Mouse (Mus musculus) gastrocnemius, postnatal 14 days (tissue): Measurements from ENCODE around the gene Ern2. TPM values are rescaled to one million over a fixed set of nuclear protein-coding genes. Genes with fewer than 3 reads are reported as not detected.

Experiments used
- DNase-seq: peaks from one replicate; pipeline ENCODE4 v3.0.0; 2021; ENCODE audit warnings: mixed read lengths
- intact Hi-C: fragments of 180-260 bp; cut with DNase I; formaldehyde crosslinking; loops from one replicate; pipeline ENCODE4 v1.15.1; 2025; ENCODE audit warnings: low total_unique reads
- total RNA-seq, 2 experiments: library from RNA; stranded (reverse); gene quantifications; 2 replicates each; pipeline ENCODE4 v1.2.3; 2021

The Ern2 gene
- total RNA-seq, 2 experiments from 2014 or later = not detected

DNA sequence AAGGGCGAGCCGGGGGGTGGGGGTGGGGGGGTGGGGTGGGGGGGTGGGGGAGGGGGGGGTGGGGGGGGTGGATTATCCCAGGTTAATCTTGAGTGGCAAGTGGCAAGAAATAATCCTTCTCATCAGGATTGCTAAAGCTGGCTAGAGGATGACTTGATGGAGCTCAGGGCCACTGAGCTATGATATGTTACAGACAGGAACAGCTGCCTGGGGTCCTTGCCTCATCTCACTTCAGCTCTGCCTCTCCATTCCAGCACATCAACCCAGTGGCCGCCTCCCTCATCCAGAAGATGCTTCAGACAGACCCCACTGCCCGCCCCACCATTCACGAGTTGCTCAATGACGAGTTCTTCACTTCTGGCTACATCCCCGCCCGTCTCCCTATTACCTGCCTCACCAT, 22.2 kb downstream of the Ern2 start:
- DNase-seq = no peak
- intact Hi-C loops = no loop called here

DNA sequence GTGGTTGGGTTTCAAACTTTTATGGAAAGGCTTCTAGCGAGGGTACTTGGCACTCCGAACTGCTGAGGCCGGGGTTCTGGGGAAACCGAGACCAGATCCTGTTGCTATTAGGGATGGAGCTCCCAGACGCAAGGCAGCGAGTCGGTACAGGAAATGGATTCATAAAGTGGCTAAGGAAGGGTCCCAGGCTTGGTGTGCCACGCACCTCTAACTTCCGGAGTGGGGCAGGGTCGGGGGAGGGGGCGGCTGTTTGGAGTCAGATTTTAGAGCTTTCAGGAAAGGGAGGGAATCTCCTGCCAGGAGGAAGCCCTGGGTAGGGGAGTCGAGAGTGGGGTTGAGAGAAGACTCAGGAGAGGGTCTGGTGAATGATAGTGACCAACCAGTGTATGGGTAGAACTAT, 26.0 kb downstream of the Ern2 start:
- intact Hi-C loops = no loop called here
- no peak for DNase-seq

DNA sequence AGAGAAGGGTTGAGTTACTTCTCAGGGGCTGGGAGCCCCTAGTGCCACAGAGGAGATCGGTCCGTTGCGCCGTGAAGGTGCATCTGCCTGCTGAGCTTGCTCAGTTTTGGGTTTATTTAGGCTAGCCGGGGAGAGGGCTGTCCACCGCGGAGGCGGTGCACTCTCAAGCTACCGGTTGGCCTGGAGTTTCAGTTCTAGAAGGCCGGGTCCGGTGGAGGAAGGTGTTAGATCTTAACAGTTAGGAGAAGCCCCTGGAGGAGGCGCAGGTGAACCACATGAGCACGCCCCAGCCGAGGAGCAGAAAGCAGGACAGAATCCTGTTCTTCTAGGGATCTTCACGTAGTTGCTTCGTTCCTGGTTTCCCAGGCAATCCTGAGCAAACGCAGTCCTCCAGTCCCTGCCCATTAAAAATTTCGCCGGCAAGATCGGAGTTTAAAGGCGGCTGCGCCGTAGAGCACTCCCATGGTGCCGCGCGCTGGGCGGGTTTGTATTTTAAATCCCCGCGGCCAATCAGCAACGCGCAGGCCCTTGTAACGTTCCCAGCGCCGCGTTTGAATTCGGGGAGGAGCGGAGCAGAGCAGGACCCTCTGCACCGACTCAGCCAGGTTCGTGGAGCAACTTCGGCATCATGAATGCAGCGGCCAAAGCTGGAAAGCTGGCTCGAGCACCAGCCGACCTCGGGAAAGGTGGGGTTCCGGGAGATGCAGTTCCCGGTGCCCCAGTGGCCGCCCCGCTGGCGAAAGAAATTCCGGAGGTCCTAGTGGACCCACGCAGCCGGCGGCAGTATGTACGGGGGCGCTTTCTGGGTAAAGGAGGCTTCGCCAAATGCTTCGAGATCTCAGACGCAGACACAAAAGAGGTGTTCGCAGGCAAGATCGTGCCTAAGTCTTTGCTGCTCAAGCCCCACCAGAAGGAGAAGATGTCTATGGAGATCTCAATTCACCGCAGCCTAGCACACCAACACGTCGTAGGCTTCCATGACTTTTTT, 26.8 kb downstream of the Ern2 start, which contains the start of gene Plk1:
Gene Plk1, plus strand, starts transcription at position 525 of the 988 bp plus-strand sequence.
- intact Hi-C loops = no loop called here
- peak; percentile 75 for DNase-seq

DNA sequence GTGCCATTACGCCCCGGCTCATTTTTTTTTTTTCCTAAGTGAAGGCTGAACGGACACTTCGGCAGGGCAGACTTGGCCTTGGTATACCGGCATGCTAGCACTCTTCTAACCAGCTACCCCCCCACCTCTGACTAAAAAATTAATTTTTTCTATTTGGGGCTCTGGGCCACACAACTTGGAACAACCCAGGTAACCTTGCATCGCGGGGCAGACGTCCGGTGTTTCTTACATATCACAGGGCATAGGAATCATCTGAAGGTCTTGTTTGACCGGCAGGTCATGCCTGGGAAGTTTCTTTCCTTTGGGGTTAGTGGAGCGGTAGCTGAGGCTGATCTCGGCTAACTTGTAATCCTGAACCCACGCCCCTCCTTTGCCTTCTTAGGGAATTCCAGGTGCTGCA, 27.5 kb downstream of the Ern2 start:
- intact Hi-C loops = no loop called here
- no peak for DNase-seq

DNA sequence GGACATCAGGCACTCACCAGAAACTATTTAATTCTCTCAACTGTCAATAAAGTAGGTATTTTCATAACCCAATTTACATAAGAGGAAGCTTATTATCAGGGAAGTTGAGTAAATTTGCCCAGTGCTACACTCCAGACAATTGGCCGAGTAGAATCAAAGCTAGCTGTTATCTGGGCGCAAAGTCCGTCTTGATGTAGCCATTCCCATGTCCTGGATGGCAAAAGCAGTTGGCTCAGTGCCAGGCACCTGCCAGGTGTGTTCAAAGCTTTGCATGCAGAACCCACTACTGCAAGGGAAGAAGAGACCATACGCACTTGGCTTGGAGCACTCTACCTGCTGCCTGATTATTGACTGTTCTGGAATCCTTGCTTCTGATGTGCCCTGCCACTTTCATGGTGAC, 33.5 kb downstream of the Ern2 start:
- intact Hi-C loops = no loop called here
- no peak for DNase-seq

DNA sequence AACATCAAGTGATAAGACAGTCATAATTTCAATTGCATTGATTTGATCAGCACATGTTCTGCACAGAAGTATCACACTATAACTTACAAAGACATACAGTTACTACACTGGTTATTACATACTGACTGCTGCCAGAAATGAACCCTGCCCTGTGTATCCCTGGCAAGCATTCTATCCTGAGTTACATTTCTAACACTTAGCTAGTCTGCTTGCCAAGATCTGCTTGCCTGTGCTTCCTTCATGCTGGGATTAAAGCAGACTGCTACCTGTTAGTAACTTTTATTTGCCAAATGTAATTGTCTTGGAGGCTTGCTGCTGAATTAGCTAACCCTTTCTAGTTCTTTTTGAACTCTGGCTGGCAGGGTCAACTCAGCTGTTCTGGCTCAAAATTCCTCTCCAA, 45.0 kb downstream of the Ern2 start:
- intact Hi-C loops = no loop called here
- no peak for DNase-seq

DNA sequence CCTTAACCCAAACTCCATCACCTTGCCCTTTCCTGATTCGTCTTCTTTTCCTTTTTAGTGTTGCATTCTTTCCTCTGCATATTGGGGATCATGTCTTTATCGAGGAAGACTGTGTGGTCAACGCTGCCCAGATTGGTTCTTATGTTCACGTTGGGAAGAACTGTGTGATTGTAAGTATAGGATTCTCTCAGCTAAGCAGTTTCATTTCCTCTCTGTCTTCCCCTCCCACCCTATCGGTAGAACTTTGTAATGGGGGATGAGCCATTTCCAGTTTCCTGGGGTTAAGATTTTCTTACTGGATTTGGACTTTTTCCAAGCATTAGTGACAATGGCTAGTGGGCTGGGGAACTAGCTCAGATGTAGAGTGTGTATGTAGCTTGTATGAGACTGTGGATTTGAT, 47.8 kb downstream of the Ern2 start:
- intact Hi-C loops = no loop called here
- no peak for DNase-seq

DNA sequence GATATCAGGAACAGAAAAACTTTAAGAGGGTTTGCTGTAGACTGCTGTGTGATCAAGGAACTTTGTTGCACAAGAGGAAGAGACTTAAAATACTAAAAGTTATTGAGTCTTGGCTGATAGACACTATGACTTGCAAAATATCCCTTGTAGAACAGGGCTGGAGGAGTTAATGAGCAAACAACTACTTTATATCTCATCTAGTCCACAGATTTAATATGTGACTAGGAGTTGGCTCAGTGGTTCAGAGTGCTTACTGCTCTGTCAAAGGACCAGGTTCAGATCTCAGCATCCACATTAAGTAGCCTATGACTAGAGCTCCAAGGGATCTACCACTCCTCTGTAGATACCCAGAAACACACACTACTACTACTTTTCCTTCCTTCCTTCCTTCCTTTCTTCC, 48.9 kb downstream of the Ern2 start:
- intact Hi-C loops = no loop called here
- no peak for DNase-seq

DNA sequence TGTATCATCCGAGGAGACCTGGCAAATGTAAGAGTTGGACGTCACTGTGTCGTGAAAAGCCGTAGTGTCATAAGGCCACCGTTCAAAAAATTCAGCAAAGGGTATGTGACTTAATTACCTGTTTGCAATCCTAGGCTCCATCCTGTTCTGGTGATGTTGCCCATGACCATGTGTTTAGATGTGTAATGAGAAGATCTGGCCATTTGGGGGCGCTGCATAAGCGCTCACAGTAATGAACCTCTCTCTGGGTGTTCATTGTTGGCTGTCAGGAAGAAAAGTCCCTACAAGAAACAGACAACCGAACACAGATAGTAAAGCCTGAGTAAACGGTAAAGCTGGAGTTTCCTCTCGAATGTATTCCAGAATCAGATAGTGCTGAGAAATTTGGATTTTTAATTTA, 50.9 kb downstream of the Ern2 start:
- DNase-seq = no peak
- intact Hi-C loops = no loop called here

DNA sequence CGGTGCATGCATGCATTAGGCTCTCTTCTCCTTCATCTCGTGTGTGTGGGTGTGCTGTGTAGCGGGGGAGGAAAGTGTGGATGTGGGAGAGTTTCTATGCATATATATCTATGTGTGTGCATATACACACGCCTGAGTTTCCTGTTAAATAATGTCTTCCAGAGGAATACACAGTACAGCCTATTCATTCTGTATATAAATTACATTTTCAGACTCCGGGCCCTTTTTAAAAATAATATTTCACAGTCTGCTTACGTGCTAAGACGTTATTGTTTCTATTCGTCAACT, 52.7 kb downstream of the Ern2 start:
- intact Hi-C loops = no loop called here

DNA sequence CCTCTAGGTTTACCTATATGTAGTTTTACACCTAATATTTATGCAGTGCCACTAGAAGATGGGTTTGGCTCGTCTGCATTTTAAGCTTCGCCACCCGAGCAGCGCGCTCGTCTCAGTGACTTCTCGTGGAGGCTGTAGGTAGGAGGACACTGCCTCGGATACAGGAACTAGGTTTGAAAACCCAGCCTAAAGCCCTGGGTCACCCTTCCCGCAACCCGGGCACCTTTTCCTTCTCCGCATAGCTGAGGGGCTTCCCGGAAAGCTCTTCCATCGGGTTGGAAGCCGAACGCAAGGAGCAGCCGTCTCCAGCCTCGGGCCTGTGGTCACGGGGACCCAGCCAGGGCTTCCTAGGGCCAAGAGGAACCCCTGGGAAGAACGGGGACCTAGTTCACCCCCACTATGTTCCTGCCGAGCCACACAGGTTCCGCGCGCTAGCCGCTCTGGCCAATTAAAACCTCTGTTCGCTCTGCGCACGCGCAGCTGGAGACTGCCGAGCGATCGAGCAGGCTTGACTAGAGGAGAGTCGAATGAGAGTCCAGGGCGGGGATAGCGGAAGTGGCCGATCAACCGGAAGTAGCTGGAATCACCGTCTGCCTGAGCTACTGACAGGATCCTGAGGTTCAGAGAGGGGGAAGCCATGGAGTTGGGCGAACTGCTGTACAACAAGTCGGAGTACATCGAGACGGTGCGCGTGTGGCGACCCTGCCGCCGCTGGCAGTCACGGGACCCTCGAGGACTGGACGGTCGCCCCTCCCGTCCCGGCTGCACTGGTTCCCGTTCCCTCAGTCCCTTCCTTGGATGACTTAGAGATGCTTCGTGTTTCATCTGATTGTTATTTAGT, 53.3 kb downstream of the Ern2 start, which contains the start of the genes Palb2 and Dctn5:
Gene Palb2, minus strand, starts transcription at position 489 of the 841 bp plus-strand sequence.
Gene Dctn5, plus strand, starts transcription at position 545 of the 841 bp plus-strand sequence.
- peak; percentile 97 for DNase-seq
- intact Hi-C loops = no loop called here

More for the DNA sequence above, 52.7 kb downstream of the Ern2 start:
- no peak for DNase-seq

DNA sequence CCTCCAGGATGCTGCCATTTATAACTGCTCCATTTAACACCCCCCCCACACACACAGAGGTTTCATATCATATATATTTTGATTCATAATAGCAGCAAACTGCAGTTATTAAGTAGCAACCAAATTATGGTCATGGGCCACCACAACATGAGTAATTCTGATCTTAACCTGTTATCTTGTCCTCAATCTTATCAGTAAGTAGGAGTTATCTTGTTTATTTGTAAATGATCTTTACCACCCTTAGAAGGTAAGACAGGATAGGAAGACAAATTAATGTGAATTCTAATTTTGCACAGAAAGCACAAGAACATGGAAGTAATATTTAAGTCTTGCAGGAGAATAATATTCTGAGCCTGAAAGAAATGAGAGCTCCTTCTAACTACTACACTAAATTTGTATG, 54.2 kb downstream of the Ern2 start:
- intact Hi-C loops = no loop called here
- no peak for DNase-seq

DNA sequence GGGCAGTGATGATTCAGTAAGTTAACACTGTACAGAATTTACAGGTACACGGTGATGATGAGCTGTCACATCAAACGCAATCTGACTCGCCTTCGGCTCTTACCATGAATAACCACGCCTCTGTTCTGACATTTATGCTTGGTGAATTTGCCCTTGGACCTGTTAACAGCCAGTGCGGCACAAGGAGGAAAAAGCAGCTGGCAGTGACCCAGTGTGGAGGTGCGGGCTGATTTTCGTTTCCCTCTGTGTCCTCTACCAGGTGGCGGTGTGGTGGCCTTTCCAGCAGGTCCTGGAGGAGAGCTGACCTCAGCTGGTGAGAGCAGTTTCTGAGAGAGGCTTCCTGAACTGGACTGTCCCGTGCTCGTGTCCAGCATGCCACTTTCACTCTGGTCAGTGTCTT, 59.1 kb downstream of the Ern2 start:
- no peak for DNase-seq
- intact Hi-C loops = no loop called here

DNA sequence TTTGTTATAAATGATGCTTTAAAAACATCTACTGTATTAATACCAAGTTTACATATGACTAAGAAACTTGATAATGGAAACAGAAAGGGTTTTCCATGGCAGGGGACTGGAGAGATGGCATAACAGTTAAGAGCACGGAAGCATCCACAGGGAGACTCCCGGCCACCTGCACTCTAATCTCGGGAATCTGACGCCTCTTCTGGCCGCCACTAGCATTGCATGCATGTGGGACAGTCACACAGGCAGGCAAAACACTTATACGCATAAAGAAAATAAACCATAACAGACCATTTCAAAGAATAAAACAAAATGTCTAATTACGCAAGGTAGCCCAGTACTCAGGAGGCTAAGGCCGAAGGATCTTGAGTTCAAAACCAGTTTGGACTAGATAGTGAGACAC, 60.4 kb downstream of the Ern2 start:
- no peak for DNase-seq
- intact Hi-C loops = no loop called here

DNA sequence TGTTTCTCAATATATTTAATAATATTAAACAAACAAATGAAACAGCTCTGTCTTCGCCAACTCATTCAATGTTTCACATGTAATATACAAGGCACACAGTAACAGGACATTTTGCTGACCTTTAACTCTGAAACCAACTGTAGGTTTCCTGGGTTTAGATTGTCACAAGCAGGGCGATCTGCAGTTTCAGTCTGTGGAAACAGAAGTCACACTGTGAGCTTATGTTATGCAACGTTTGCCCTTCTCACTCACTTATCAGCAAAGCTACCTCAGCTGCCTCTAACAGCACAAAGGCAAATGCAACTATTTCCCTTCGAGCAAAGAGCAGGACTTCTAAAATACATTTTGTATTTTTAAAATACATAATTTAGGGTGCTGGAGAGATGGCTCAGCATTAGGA, 62.5 kb downstream of the Ern2 start:
- intact Hi-C loops = no loop called here

More for the DNA sequence above, 62.5 kb downstream of the Ern2 start:
- no peak for DNase-seq

Other genes with a start within 250 kb of the Ern2 start
- 1 to 10 TPM; 8.9 to 9.3 TPM for gene Cog7, start 204.5 kb downstream of the Ern2 start, total RNA-seq
- gene Gga2, start 165.0 kb downstream of the Ern2 start, total RNA-seq = 10 to 100 TPM; 15.6 to 19.2 TPM
- gene Ubfd1, start 119.0 kb downstream of the Ern2 start, total RNA-seq = 10 to 100 TPM; 25.5 to 25.7 TPM
- 1 to 10 TPM; 8.3 to 9.6 TPM for gene Ears2, start 118.9 kb downstream of the Ern2 start, total RNA-seq
- gene Ndufab1, start 84.3 kb downstream of the Ern2 start, total RNA-seq = 100 to 1,000 TPM; 675 to 794 TPM
- gene Palb2, start 53.2 kb downstream of the Ern2 start, total RNA-seq = under 1 TPM; 0.45 to 0.58 TPM
- gene Dctn5, start 53.2 kb downstream of the Ern2 start, total RNA-seq = 10 to 100 TPM; 25.8 to 26.2 TPM
- 1 to 10 TPM; 3.0 to 4.2 TPM for gene Plk1, start 26.8 kb downstream of the Ern2 start, total RNA-seq
- gene Chp2, start 33.3 kb upstream of the Ern2 start, total RNA-seq = 1 to 10 TPM; 4.6 to 4.8 TPM
- gene Prkcb, start 102.5 kb upstream of the Ern2 start, total RNA-seq = under 1 TPM; 0.91 to 0.98 TPM